ENCODE assay signal across 8 mouse cellular contexts in the genomic region with DNA sequence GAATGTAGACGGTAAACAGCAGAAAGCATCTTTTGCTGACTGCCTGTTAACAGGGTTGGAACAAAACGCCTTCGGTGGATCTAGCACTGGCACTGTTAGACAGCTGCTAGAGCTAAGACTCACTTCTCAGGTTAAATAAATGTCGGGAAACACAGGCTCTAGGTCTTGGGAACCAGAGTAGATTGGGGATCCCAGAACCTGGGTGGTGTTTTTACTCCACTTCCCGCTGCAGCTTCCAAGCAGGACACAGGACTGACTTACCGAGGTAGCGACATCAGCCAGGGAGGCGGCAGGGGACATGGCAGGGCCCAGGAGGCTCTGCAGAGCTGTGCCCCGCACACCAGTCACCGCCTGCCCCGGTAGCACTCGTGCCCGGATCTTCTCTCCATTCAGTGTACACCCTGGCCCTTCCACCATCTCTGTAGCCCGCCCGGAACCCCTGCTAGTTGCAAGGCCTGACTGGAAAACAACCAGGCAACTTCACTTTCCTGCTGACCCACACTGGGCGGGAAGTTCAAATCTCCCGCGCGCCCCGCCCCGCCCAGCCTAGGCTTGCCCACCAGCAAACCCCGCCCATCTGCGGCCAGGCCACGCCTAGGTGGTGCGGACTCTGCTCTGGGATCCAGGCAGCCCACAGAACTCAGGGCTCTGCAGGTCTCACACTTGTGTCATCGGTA. TPM values are rescaled to one million over a fixed set of nuclear protein-coding genes. Genes with fewer than 3 reads are reported as not detected.
DNase-seq lines count a peak whose midpoint lies in the region; ATAC-seq and TF ChIP-seq lines count a peak whose summit lies in the region.

A gene (minus strand): TSS at position 571 of the 677 bp plus-strand sequence.

- no peaks in the 10 kb centered on the region for H3K36me3 ChIP-seq in hindbrain, embryonic 11.5 days (ENCODE audit: control insufficient read depth, insufficient read depth, low read length)

- peaks cover 3% of the 10 kb centered on the region; the same call in 1 of the 2 replicates for H3K4me1 ChIP-seq in cerebellum, adult 2 months (ENCODE audit: control insufficient read depth, insufficient read depth, low read length)
- H3K4me1 ChIP-seq in hindbrain, embryonic 11.5 days (replicated peaks; ENCODE audit: control insufficient read depth, insufficient read depth, low read length): peaks cover 2% of the 10 kb centered on the region; the same call in 1 of the 2 replicates

- TF ChIP-seq CTCF in cerebellum, adult 2 months (IDR thresholded peaks at IDR 0.05; ENCODE audit: borderline replicate concordance, insufficient read depth, low read depth, low read length): no peak

- DNase-seq in NIH3T3 (ENCODE audit: low read depth): peak; percentile 94
- DNase-seq in cerebellum, adult 2 months: peak; percentile 31 to 37
- DNase-seq in forelimb bud, embryonic 11.5 days (ENCODE audit: low read depth, low spot score): peak; percentile 73
- peak; percentile 88 for DNase-seq in hindbrain, embryonic 11.5 days (ENCODE audit: low spot score)
- peak; percentile 11 to 85 for DNase-seq in left cerebral cortex, postnatal 10 days (ENCODE audit: extremely low spot score in 1 of 2, low spot score in 2 of 2)
- peak; percentile 27 for DNase-seq in right cerebral cortex, postnatal 14 days
- DNase-seq in urinary bladder, postnatal 4 days (ENCODE audit: low spot score in 2 of 2): peak; percentile 78 to 83

- WGBS in cerebellum, adult 2 months: 2% methylated on average over 26 of the region's 26 CpGs
- under 1% methylated on average over 26 of the region's 26 CpGs for WGBS in hindbrain, embryonic 11.5 days

- no peaks in the 10 kb centered on the region for H3K9me3 ChIP-seq in hindbrain, embryonic 11.5 days (ENCODE audit: control insufficient read depth, low read length)

- H3K4me3 ChIP-seq in cerebellum, adult 2 months (replicated peaks; ENCODE audit: insufficient read depth, low read depth, low read length): peak within 1 kb of the TSS; percentile 44
- peak within 1 kb of the TSS; percentile 53 for H3K4me3 ChIP-seq in hindbrain, embryonic 11.5 days (ENCODE audit: low read depth, low read length)

- H3K9ac ChIP-seq in hindbrain, embryonic 11.5 days (ENCODE audit: low read depth, low read length): peak within 1 kb of the TSS; percentile 54

- H3K27ac ChIP-seq in cerebellum, adult 2 months (ENCODE audit: insufficient read depth, low read length): no peak within 1 kb of the TSS
- no peak within 1 kb of the TSS for H3K27ac ChIP-seq in hindbrain, embryonic 11.5 days (ENCODE audit: low read depth, low read length)

- TF ChIP-seq POLR2A in cerebellum, adult 2 months (IDR thresholded peaks at IDR 0.05; ENCODE audit: borderline replicate concordance, insufficient read depth, low read length): no peak

- peak within 1 kb of the TSS; percentile 60 for H3K4me2 ChIP-seq in hindbrain, embryonic 11.5 days (replicated peaks; ENCODE audit: low read depth, low read length)

- peak; percentile 99 for ATAC-seq in hindbrain, embryonic 11.5 days (ENCODE audit: low FRiP score)
- ATAC-seq in megakaryocyte progenitor cell, adult 5-6 weeks (replicated peaks; ENCODE audit: poor library complexity): peak; percentile 92

- 0 out of 2 replicates have a peak, but pooled peaks cover 1% of the 10 kb centered on the region for H3K27me3 ChIP-seq in cerebellum, adult 2 months (ENCODE audit: control insufficient read depth, insufficient read depth, low read length)
- H3K27me3 ChIP-seq in hindbrain, embryonic 11.5 days (ENCODE audit: control insufficient read depth, insufficient read depth, low read length): no peaks in the 10 kb centered on the region

- intact Hi-C loops in left cerebral cortex, postnatal 10 days (cut with DNase I): no loop called here

RNA-seq across cellular contexts. Expression of the gene that starts here (rescaled TPM):
- 0.05 and 0.06 TPM in 2 replicates for polyA plus RNA-seq in cerebellum, adult 2 months (2012; rRNA removed)
- polyA plus RNA-seq in hindbrain, embryonic 11.5 days (2014; fragmentation: Nextera tagmentation; extraction: Ambion mirVana): 19.6 and 24.9 TPM in 2 replicates
- 1 to 10 TPM; 1.8 to 2.3 TPM for total RNA-seq in left cerebral cortex, postnatal 10 days (2021)
- 59.2 and 64.6 TPM in 2 replicates for total RNA-seq in megakaryocyte progenitor cell, adult 5-6 weeks (2015)
- total RNA-seq in megakaryocyte progenitor cell, adult 5-6 weeks (2017): 32.1 and 43.1 TPM in 2 replicates

Comparison
In these comparisons a context has a peak if more than half of its experiments do, and no peak if none do; other contexts are left out.
1. RNA of the gene that starts here (total RNA-seq): 32.1 to 64.6 TPM in megakaryocyte progenitor cell, adult 5-6 weeks; 1.8 to 2.3 TPM in left cerebral cortex, postnatal 10 days; every median in the first group is over 10 times any median in the second.
2. RNA of the gene that starts here (polyA plus RNA-seq): 19.6 to 24.9 TPM in hindbrain, embryonic 11.5 days; 0.05 to 0.06 TPM in cerebellum, adult 2 months; every median in the first group is over 10 times any median in the second.
3. Peak in DNase-seq and H3K4me3 ChIP-seq in cerebellum, adult 2 months; RNA of the gene not detected or under 1 TPM.
4. DNase-seq: peak in every context shown above with its lines; median percentile 94 in NIH3T3; 88 in hindbrain, embryonic 11.5 days; 80 in urinary bladder, postnatal 4 days; 73 in forelimb bud, embryonic 11.5 days; 48 in left cerebral cortex, postnatal 10 days; 34 in cerebellum, adult 2 months; 27 in right cerebral cortex, postnatal 14 days.